Mouse (Mus musculus): Measurements from ENCODE around the gene Fgd5. TPM values are rescaled to one million over a fixed set of nuclear protein-coding genes. Genes with fewer than 3 reads are reported as not detected.
"Not testable (repeated sequence)": the region's sequence is repeated elsewhere in the genome, so short reads cannot be mapped to it uniquely, and the experiment has no call there.

Fgd5 gene
- polyA plus RNA-seq, 1 experiment = 16.9 TPM

GRCm38 (mm10) chr6:92071121-92071839 is 92.6 kb downstream of the Fgd5 start:
- DNase-seq (ENCODE audit: low read depth) = peak; percentile 13
- TF ChIP-seq CTCF (IDR thresholded peaks at IDR 0.05; ENCODE audit: borderline replicate concordance, extremely low read depth, insufficient read depth, insufficient read length) = no peak
- no peak for TF ChIP-seq POLR2A (IDR thresholded peaks at IDR 0.05; ENCODE audit: borderline replicate concordance, extremely low read depth, insufficient read depth, insufficient read length, poor library complexity, severe bottlenecking)

DNA sequence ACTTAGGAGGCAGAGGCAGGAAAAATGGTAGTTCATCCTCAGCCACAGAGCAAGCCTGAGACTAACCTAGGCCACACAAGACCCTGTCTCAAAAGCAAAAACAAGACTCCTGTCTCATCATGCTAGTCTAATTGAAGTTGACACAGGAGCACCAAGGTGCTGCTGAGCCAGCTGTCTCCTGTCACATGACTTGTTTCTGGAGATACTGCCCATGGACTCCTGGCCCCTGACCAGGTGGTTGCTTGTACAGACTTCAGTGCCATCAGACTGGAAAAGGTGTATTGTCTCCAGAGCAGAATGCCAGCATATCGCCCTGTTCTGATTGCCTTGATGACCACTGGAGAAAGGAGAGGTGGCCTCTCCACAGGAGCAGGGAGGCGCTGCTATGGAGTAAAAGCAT is 102.1 kb downstream of the Fgd5 start:
- no peak for DNase-seq (ENCODE audit: low read depth)

DNA sequence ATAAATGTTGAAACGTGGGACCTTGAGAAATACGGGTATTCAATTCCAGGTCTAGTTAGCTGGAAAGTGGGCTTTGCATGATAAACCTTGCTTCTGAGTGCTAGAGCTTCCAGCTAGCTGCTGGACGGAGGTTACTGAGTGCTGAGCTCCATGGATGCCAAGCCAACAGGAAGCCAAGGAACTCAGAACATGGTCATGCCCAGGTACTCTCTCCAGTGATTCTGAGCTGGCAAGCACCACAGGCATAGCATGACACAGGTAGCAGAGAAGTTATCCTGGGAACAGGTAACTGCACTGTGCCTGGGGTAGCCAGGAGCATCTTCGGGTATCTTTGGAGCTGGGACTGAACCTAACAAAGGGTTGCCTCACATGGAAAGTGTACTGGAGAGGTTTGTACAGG is 104.1 kb downstream of the Fgd5 start:
- no peak for TF ChIP-seq CTCF (IDR thresholded peaks at IDR 0.05; ENCODE audit: borderline replicate concordance, extremely low read depth, insufficient read depth, insufficient read length)
- no peak for TF ChIP-seq POLR2A (IDR thresholded peaks at IDR 0.05; ENCODE audit: borderline replicate concordance, extremely low read depth, insufficient read depth, insufficient read length, poor library complexity, severe bottlenecking)
- no peak for DNase-seq (ENCODE audit: low read depth)

More for the DNA sequence above, 102.1 kb downstream of the Fgd5 start:
- no peak for TF ChIP-seq POLR2A (IDR thresholded peaks at IDR 0.05; ENCODE audit: borderline replicate concordance, extremely low read depth, insufficient read depth, insufficient read length, poor library complexity, severe bottlenecking)
- no peak for TF ChIP-seq CTCF (IDR thresholded peaks at IDR 0.05; ENCODE audit: borderline replicate concordance, extremely low read depth, insufficient read depth, insufficient read length)

DNA sequence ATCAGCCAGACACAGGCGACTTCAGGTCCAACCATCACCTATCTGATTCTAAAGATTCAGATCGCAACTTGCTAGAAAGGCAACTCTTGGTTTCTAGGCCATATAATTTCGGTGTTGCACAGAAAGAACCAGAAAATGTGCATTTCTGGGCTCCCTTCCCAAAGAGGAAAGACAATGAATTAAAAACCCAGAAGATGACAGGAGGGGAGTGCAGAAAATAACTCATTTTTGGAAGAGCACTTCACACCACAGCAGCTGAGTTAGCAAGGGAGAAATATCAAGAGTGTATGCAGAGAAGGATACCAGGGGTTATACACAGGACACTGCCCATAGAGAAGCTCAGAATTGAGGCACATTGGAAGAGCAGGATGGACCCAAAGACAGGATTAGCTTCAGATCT is 106.3 kb downstream of the Fgd5 start:
- no peak for DNase-seq (ENCODE audit: low read depth)
- TF ChIP-seq POLR2A (IDR thresholded peaks at IDR 0.05; ENCODE audit: borderline replicate concordance, extremely low read depth, insufficient read depth, insufficient read length, poor library complexity, severe bottlenecking) (no peak), CTCF (IDR thresholded peaks at IDR 0.05; ENCODE audit: borderline replicate concordance, extremely low read depth, insufficient read depth, insufficient read length) (no peak)

DNA sequence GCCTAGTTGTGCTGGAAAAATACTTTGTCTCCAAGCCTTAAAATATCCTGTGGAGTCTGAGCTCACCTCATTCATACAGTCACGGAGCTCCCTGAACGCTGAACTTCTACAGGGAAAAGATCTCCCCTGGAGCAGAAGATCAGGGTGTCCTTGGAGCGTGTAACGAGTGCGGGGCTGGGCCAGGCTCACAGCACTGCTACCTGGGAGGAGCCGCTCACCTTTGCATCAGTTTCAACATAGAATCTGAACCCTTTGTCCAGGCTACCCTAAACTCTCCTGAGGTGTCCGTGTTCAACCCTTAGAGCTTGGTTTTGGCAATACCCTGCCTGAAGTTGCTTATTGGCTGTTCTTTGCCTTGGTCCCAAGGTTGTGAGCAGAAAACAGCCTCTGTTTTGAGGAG is 110.5 kb downstream of the Fgd5 start:
- DNase-seq (ENCODE audit: low read depth) = not testable (repeated sequence)

- DNase-seq (ENCODE audit: low read depth) = no peak
- TF ChIP-seq POLR2A (IDR thresholded peaks at IDR 0.05; ENCODE audit: borderline replicate concordance, extremely low read depth, insufficient read depth, insufficient read length, poor library complexity, severe bottlenecking) (no peak), CTCF (IDR thresholded peaks at IDR 0.05; ENCODE audit: borderline replicate concordance, extremely low read depth, insufficient read depth, insufficient read length) (no peak)
Measured at GRCm38 (mm10) chr6:92089982-92090381, 111.3 kb downstream of the Fgd5 start.

DNA sequence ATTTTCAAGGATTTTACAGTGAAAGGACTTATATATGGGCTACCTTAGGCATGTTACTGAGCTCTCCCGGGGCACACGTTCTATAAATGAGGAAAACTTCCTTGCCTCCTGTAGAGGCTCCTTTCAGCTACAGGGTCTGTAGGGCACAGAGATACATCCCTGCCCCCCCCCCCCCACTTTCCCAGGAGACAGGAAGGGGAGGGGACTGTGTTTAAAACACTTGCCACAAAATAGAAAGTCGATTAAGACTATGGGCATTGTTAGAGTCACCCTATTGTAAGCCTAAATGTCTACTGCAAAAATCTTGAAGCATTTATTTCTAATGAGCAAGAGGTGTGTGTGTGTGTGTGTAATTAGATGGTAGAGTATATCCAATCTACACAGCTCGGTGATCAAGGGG is 111.8 kb downstream of the Fgd5 start:
- TF ChIP-seq POLR2A (IDR thresholded peaks at IDR 0.05; ENCODE audit: borderline replicate concordance, extremely low read depth, insufficient read depth, insufficient read length, poor library complexity, severe bottlenecking) (no peak), CTCF (IDR thresholded peaks at IDR 0.05; ENCODE audit: borderline replicate concordance, extremely low read depth, insufficient read depth, insufficient read length) (no peak)
- DNase-seq (ENCODE audit: low read depth) = no peak

- peak; percentile 97 for TF ChIP-seq POLR2A (IDR thresholded peaks at IDR 0.05; ENCODE audit: borderline replicate concordance, extremely low read depth, insufficient read depth, insufficient read length, poor library complexity, severe bottlenecking)
- TF ChIP-seq CTCF (IDR thresholded peaks at IDR 0.05; ENCODE audit: borderline replicate concordance, extremely low read depth, insufficient read depth, insufficient read length) = no peak
Measured at GRCm38 (mm10) chr6:92091130-92091591, 112.5 kb downstream of the Fgd5 start, which contains the start of gene Nr2c2. Gene Nr2c2, plus strand, starts transcription at chr6:92091390.

GRCm38 (mm10) chr6:92091767-92092489 is 113.2 kb downstream of the Fgd5 start:
- TF ChIP-seq POLR2A (IDR thresholded peaks at IDR 0.05; ENCODE audit: borderline replicate concordance, extremely low read depth, insufficient read depth, insufficient read length, poor library complexity, severe bottlenecking) (peak; percentile 66), CTCF (IDR thresholded peaks at IDR 0.05; ENCODE audit: borderline replicate concordance, extremely low read depth, insufficient read depth, insufficient read length) (no peak)

More at GRCm38 (mm10) chr6:92091130-92091591, 112.5 kb downstream of the Fgd5 start, which contains the start of gene Nr2c2:
- peak; percentile 91 for DNase-seq (ENCODE audit: low read depth)

GRCm38 (mm10) chr6:92092737-92093136 is 114.1 kb downstream of the Fgd5 start:
- TF ChIP-seq CTCF (IDR thresholded peaks at IDR 0.05; ENCODE audit: borderline replicate concordance, extremely low read depth, insufficient read depth, insufficient read length) (no peak), POLR2A (IDR thresholded peaks at IDR 0.05; ENCODE audit: borderline replicate concordance, extremely low read depth, insufficient read depth, insufficient read length, poor library complexity, severe bottlenecking) (no peak)
- peak; percentile 23 for DNase-seq (ENCODE audit: low read depth)

More at GRCm38 (mm10) chr6:92091767-92092489, 113.2 kb downstream of the Fgd5 start:
- peak; percentile 99 for DNase-seq (ENCODE audit: low read depth)

DNA sequence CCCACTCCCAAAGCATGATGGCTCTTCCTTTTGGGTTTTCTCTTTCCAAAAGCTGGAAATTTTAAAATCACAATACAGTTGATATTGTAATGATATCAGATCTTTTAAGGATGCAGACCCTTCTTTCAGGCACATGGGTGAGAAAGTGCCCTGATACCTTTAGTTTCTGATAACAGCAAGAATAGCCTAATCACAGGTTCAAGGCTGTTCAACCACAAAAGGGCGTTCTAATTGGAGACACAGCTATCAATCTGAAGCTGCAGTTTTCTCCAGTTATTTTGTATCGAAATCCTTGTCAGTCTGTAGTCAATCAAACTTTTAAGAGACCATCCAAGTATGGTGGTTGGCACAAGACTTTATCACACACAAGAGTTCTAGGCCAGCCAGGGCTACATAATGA is 115.2 kb downstream of the Fgd5 start:
- no peak for TF ChIP-seq CTCF (IDR thresholded peaks at IDR 0.05; ENCODE audit: borderline replicate concordance, extremely low read depth, insufficient read depth, insufficient read length)
- TF ChIP-seq POLR2A (IDR thresholded peaks at IDR 0.05; ENCODE audit: borderline replicate concordance, extremely low read depth, insufficient read depth, insufficient read length, poor library complexity, severe bottlenecking) = no peak
- no peak for DNase-seq (ENCODE audit: low read depth)

All from brain, embryonic 14.5 days (tissue).